Mouse (Mus musculus) E14TG2a.4 (cell line): ENCODE results near the gene Plce1.

ENCODE experiments used
- H3K27me3 ChIP-seq: 2 replicates; pipeline ENCODE4 v1.6.1; 2014; ENCODE audit warnings: low read length, control low read depth; ENCODE audit not compliant: insufficient read depth
- H3K36me3 ChIP-seq: 2 replicates; pipeline ENCODE4 v1.6.1; 2014; ENCODE audit warnings: low read length, control low read depth; ENCODE audit not compliant: insufficient read depth
- H3K4me1 ChIP-seq: replicated peaks from 2 replicates; pipeline ENCODE4 v1.6.1; 2014; ENCODE audit warnings: low read depth, low read length, control low read depth
- H3K4me3 ChIP-seq: replicated peaks from 2 replicates; pipeline ENCODE4 v1.5.1; 2014; ENCODE audit warnings: mild to moderate bottlenecking, low read length
- H3K9me3 ChIP-seq: 2 replicates; pipeline ENCODE4 v1.6.1; 2014; ENCODE audit warnings: low read length, control low read depth
- CTCF ChIP-seq: conservative IDR thresholded peaks from 2 replicates; pipeline ENCODE4 v1.5.1; 2014; ENCODE audit warnings: low read length
- NANOG ChIP-seq: IDR thresholded peaks from 2 replicates; pipeline ENCODE4 v1.6.1; 2014; ENCODE audit warnings: borderline replicate concordance, low read length, mixed read lengths
- POU5F1 ChIP-seq: IDR thresholded peaks from 2 replicates; pipeline ENCODE4 v1.6.1; 2014; ENCODE audit warnings: low read length, borderline replicate concordance

The Plce1 gene

DNA sequence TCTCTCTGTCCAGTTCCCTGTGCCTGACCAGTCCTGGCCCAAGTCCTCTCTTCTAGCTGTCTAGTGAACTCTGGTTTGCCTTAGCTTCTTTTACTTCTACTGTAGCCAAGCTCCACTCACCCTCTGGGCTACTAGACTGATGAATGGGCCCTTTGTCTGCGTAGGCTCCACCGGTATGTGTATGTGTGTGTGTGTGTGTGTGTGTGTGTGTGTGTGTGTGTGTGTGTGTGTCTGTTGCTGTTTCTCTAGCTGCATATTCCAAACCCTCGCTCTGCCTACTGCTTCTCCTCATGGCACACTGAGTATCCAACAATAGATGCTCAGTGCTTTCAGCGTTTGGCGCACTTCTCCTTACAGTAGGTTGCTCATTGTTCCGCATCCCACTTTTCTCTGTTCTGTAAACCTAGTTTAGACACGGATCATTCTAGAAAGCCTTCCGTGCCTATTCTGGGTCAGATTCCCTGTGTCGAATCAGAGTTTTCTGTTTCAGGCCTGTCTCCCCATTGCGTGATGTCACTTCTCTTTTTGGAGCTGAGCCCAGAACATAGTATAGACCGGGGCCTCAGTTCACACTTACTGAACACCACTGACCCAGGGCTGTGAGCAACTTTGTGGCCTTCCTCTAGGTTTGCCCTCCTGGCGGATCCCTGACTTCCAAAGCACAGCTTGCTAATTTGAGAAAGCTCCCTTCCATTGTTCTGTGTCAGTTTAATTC lies 26.5 kb downstream of the Plce1 start:
- peaks cover 61% of the 10 kb centered on the region for H3K4me1 ChIP-seq
- no peak for TF ChIP-seq CTCF
- no peak for TF ChIP-seq NANOG
- TF ChIP-seq POU5F1 = no peak

DNA sequence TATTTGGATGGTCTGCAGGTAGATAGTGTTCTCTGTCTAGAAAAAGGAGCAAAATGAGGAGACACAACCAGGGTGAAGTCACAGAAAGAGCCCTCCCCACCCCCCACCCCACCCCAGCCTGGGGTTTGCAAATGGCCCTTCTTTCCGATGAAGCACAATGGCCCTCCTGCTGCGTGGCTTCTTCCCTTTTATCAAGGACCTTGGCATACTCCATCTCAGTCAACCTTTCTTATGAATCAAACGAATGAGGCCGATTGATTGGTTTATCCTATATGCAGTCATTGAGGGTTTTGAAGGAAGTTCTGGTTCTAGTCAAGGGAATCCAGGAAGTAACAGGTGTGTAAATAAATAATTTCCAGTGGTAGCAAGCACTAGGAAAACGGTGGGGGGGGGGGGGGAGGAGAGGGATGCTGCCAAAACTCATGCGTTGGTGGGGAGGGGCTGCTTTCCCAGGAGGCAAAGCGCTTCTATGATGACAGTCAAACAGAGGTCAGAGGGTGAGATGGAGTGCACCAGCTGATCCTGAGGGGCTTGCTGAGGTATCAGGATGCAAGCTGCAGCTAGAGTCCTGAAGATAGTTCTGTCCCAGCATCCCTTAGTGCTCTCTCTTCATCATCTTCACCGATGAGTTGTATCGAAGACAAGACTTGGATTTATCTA lies 27.2 kb downstream of the Plce1 start:
- no peaks in the 10 kb centered on the region for H3K36me3 ChIP-seq
- peaks cover 61% of the 10 kb centered on the region for H3K4me1 ChIP-seq
- no peaks in the 10 kb centered on the region for H3K9me3 ChIP-seq
- no peaks in the 10 kb centered on the region for H3K27me3 ChIP-seq
- H3K4me3 ChIP-seq = no peak overlapping the region
- TF ChIP-seq NANOG = no peak

More for the DNA sequence above, 26.5 kb downstream of the Plce1 start:
- Histone ChIP-seq H3K36me3 (no peaks in the 10 kb centered on the region), H3K4me3 (peak overlapping the region; percentile 17; the same call in 1 of the 2 replicates), H3K9me3 (no peaks in the 10 kb centered on the region), H3K27me3 (no peaks in the 10 kb centered on the region)

GRCm38 (mm10) chr19:38514417-38515184 lies 33.7 kb downstream of the Plce1 start:
- Histone ChIP-seq H3K27me3 (no peaks in the 10 kb centered on the region), H3K4me1 (peaks cover 8% of the 10 kb centered on the region), H3K36me3 (no peaks in the 10 kb centered on the region), H3K9me3 (no peaks in the 10 kb centered on the region), H3K4me3 (no peak overlapping the region)
- no peak for TF ChIP-seq CTCF
- no peak for TF ChIP-seq NANOG
- no peak for TF ChIP-seq POU5F1

- no peaks in the 10 kb centered on the region for H3K36me3 ChIP-seq
- no peak overlapping the region for H3K4me3 ChIP-seq
- H3K27me3 ChIP-seq = peaks cover 15% of the 10 kb centered on the region; the same call in 1 of the 2 replicates
- H3K9me3 ChIP-seq = 0 out of 2 replicates have a peak, but pooled peaks cover 2% of the 10 kb centered on the region
- peaks cover 39% of the 10 kb centered on the region for H3K4me1 ChIP-seq
- TF ChIP-seq CTCF (no peak), POU5F1 (no peak), NANOG (no peak)
Observed at GRCm38 (mm10) chr19:38526855-38527254, 45.9 kb downstream of the Plce1 start.

GRCm38 (mm10) chr19:38527475-38527874 lies 46.6 kb downstream of the Plce1 start:
- peaks cover 15% of the 10 kb centered on the region; the same call in 1 of the 2 replicates for H3K27me3 ChIP-seq
- H3K4me3 ChIP-seq = no peak overlapping the region
- TF ChIP-seq NANOG (no peak), CTCF (no peak), POU5F1 (no peak)
- 0 out of 2 replicates have a peak, but pooled peaks cover 2% of the 10 kb centered on the region for H3K9me3 ChIP-seq
- H3K4me1 ChIP-seq = peaks cover 36% of the 10 kb centered on the region
- no peaks in the 10 kb centered on the region for H3K36me3 ChIP-seq

GRCm38 (mm10) chr19:38533230-38533629 lies 52.3 kb downstream of the Plce1 start:
- H3K27me3 ChIP-seq = no peaks in the 10 kb centered on the region
- H3K36me3 ChIP-seq = no peaks in the 10 kb centered on the region
- H3K9me3 ChIP-seq = peaks cover 7% of the 10 kb centered on the region; the same call in 1 of the 2 replicates
- H3K4me1 ChIP-seq = peaks cover 23% of the 10 kb centered on the region
- no peak overlapping the region for H3K4me3 ChIP-seq
- no peak for TF ChIP-seq NANOG
- no peak for TF ChIP-seq CTCF

DNA sequence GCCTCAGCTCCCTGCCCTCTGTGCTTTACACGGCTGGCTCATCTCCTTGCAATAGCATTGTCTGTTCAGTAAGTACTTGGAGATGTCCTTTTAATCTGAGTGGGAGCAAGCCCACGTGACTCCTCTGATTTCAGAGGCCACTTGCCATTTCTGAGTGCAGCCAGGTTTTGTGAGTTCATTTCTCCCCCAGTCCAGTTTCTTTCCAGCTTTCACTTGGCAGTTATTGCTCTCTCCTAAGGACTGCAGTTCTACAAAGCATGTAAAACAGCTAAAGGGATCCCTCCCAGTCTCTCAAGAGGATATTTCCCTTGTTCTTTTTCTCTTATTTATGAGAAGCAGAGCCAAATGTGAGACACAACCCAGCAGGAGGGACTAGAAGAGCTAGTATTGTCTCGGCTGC lies 58.4 kb downstream of the Plce1 start:
- Histone ChIP-seq H3K36me3 (no peaks in the 10 kb centered on the region), H3K27me3 (no peaks in the 10 kb centered on the region), H3K9me3 (peaks cover under 1% of the 10 kb centered on the region; the same call in 1 of the 2 replicates), H3K4me3 (no peak overlapping the region), H3K4me1 (peaks cover 36% of the 10 kb centered on the region)
- TF ChIP-seq POU5F1 = no peak
- TF ChIP-seq NANOG = no peak
- TF ChIP-seq CTCF = no peak

GRCm38 (mm10) chr19:38540549-38540948 lies 59.6 kb downstream of the Plce1 start:
- no peaks in the 10 kb centered on the region for H3K9me3 ChIP-seq
- peaks cover 28% of the 10 kb centered on the region for H3K4me1 ChIP-seq
- TF ChIP-seq POU5F1 = no peak
- TF ChIP-seq NANOG = no peak
- TF ChIP-seq CTCF = no peak
- no peak overlapping the region for H3K4me3 ChIP-seq
- no peaks in the 10 kb centered on the region for H3K27me3 ChIP-seq
- H3K36me3 ChIP-seq = no peaks in the 10 kb centered on the region
